Mouse (Mus musculus): ENCODE measurements around the gene Gm30083.

The Gm30083 gene

GRCm38 (mm10) chr14:33959341-33959740, 55.6 kb downstream of the Gm30083 start:
- peak; percentile 34 to 44 for DNase-seq (ENCODE audit: low spot score in 2 of 2)

DNA sequence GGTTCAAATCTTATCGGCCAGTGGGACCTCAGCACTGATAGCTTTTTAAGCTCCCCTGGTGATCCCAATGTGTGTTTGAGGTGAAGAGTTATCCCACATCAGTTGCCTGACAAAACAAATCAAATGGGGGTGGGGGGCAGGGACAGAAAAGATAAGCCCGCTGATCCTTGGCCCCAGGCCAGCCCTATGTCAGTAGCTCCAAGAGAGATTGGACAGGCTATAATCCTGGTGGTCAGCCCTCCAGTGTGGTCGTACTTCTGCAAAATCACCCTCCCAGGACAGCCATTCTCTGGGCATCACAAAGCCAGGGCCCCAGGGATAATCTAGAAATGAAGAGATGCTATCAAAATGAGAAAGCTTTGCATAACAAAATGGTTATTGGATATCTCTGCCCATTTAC, 56.1 kb downstream of the Gm30083 start:
- DNase-seq (ENCODE audit: low spot score in 2 of 2): no peak

- no peak for DNase-seq (ENCODE audit: low spot score in 2 of 2)
Measured at GRCm38 (mm10) chr14:33958186-33958585, 56.8 kb downstream of the Gm30083 start.

- DNase-seq (ENCODE audit: low spot score in 2 of 2): no peak
Measured at GRCm38 (mm10) chr14:33956055-33956454, 58.9 kb downstream of the Gm30083 start.

GRCm38 (mm10) chr14:33953761-33954160, 61.2 kb downstream of the Gm30083 start, which contains the start of gene Rbp3:
TSS of gene Rbp3 (plus strand) at chr14:33954003.
- no peak for DNase-seq (ENCODE audit: low spot score in 2 of 2)

DNA sequence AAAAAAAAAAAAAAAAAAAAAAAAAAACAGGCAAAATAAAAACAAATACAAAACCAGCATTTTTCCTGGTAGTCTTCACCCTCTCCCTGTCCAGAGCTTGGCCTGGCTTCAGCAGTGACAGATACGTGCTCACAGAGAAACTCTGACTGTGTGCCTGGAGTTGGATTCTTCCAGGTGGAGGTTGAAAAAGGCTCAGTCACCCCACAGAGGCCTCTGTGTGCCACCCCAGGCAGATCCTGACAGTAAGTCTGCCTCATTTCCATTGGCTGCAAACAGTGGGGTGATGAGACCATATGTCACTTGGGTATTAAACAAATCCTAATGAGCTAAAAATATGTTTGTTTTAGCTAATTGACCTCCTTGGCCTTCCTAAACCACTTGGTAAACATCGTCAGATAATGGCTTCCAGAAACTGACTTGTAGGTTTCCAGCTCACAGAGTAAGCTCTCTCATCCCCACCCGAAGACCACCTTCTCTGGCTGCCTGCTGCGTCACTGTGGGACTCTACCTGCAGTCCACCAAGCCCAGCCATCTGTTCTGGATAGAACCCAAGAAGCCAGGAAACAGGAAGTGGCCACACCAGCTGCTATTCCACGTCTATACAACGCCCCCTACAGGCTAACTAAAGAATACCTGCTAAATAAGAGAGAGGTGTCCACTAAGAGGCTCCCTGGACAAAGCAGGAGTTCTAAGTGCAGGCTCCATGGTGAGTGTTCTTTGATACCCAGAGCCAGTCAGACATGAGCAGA, 62.6 kb downstream of the Gm30083 start:
- DNase-seq (ENCODE audit: low spot score in 2 of 2): no peak

DNA sequence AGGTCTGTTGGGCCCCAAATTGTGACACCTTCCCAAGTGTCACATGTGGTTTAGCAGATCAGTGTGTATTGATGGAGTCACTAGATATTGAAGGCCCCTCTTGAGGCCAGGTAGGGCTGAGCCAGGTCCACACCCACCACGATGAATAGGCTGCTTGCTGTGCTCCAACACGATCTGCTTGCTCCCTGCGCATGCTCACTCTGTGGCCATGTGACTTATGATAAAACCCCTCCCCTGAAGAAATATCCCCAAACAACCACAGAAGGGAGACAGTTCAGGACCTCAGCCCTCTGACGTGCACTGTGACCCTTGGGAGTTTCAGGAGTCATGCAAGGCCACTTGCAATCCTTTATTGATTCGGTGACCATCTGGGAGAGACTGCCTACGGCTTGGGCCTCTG, 68.9 kb downstream of the Gm30083 start:
- no peak for DNase-seq (ENCODE audit: low spot score in 2 of 2)

- DNase-seq (ENCODE audit: low spot score in 2 of 2): no peak
Measured at GRCm38 (mm10) chr14:33942222-33942621, 72.8 kb downstream of the Gm30083 start.

GRCm38 (mm10) chr14:33940739-33941138, 74.2 kb downstream of the Gm30083 start, which contains the start of gene Gdf2:
TSS of gene Gdf2 (plus strand) at chr14:33941039.
- DNase-seq (ENCODE audit: low spot score in 2 of 2): no peak

DNA sequence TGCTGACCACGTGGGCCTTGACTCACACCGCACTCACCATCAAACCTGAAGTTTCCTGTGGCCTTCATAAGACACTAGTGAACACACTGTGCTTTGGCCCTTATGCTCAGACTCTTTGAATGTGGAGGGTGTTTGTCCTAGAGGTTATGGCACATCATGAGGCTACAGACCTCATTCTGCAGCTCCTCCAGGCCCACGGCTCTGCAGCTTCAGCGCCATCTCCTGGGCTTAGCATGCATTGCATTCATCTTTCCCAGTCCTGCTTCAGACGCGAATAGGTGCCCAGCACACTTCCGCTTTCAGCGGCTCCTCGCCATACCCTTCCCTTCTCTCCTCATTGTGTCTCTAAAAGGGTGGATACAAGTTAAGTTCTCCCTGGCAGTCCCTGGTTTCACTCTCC, 75.9 kb downstream of the Gm30083 start:
- peak; percentile 68 to 71 for DNase-seq (ENCODE audit: low spot score in 2 of 2)
